Mouse (Mus musculus) liver, embryonic 16.5 days (tissue): ENCODE results near the gene Leng1. TPM values are rescaled to one million over a fixed set of nuclear protein-coding genes. Genes with fewer than 3 reads are reported as not detected.

Experiments
- ATAC-seq: fragments of 200-750 bp; cut with Nextera tagmentation; 2 replicates; pipeline ENCODE4 v1.8.0; 2017; ENCODE audit warnings: low read depth, mild to moderate bottlenecking, moderate number of reproducible peaks, moderate library complexity
- H3K27ac ChIP-seq: fragments of 300-500 bp; sonication (generic); 2 replicates; pipeline ENCODE4 v1.5.1; 2014; ENCODE audit warnings: mild to moderate bottlenecking, low read length
- H3K27me3 ChIP-seq: fragments of 300-500 bp; sonication (generic); 2 replicates; pipeline ENCODE4 v1.6.1; 2014; ENCODE audit warnings: low read depth, low read length, mixed read lengths; ENCODE audit not compliant: control insufficient read depth, insufficient read depth
- H3K36me3 ChIP-seq: fragments of 300-500 bp; sonication (generic); 2 replicates; pipeline ENCODE4 v1.6.1; 2014; ENCODE audit warnings: mild to moderate bottlenecking; ENCODE audit not compliant: control insufficient read depth, insufficient read depth
- H3K4me1 ChIP-seq: fragments of 300-500 bp; sonication (generic); 2 replicates; pipeline ENCODE4 v1.6.1; 2014; ENCODE audit warnings: low read depth, low read length, mixed read lengths; ENCODE audit not compliant: control insufficient read depth
- H3K4me2 ChIP-seq: fragments of 300-500 bp; sonication (generic); 2 replicates; pipeline ENCODE4 v1.6.1; 2014; ENCODE audit warnings: low read depth, low read length, mixed read lengths
- H3K4me3 ChIP-seq: fragments of 300-500 bp; sonication (generic); 2 replicates; pipeline ENCODE4 v1.5.1; 2014; ENCODE audit warnings: low read depth, mild to moderate bottlenecking, low read length
- H3K9ac ChIP-seq: fragments of 300-500 bp; sonication (generic); 2 replicates; pipeline ENCODE4 v1.6.1; 2014; ENCODE audit warnings: low read depth, low read length
- H3K9me3 ChIP-seq: fragments of 300-500 bp; sonication (generic); replicated peaks from 2 replicates; pipeline ENCODE4 v1.6.1; 2016; ENCODE audit warnings: low read length; ENCODE audit not compliant: control insufficient read depth
- WGBS: fragments of 180-500 bp; shearing (Covaris S2); extraction: QIAGEN DNeasy Blood & Tissue Kit; methylation state at CpG from one replicate; pipeline ENCODE4 v1.1.7; 2014; ENCODE audit not compliant: insufficient replicate concordance; 5-methylcytosine and 5-hydroxymethylcytosine counted together
- polyA plus RNA-seq: library from polyadenylated mRNA; unstranded; fragments of >200 nt; fragmentation: Nextera tagmentation; extraction: Ambion mirVana; gene quantifications from 2 replicates; pipeline ENCODE4 v1.2.1, GENCODE M21; 2015

The Leng1 gene
- polyA plus RNA-seq, 1 experiment from 2014 or later, result 6.0 TPM

DNA sequence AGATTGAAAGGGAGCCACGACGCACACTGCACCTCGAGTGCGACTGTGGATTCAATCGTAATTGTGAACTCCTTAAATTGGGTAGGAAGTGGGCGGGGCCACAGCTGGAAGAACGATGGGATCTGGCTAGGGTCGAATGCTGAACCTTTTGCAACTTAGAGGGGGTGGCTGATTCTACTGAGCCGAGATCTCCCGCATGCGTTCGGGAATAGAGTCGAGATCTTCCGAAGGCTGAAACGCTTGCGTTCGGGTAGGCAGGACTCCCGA, 28.1 kb upstream of the Leng1 start:
- Histone ChIP-seq H3K36me3 (no peaks in the 10 kb centered on the region), H3K27me3 (no peaks in the 10 kb centered on the region), H3K4me1 (peaks cover 25% of the 10 kb centered on the region), H3K4me2 (peak overlapping the region; percentile 99), H3K9ac (peak overlapping the region; percentile 85), H3K9me3 (no peaks in the 10 kb centered on the region), H3K4me3 (peak overlapping the region; percentile 80), H3K27ac (peak overlapping the region; percentile 89)
- under 1% methylated on average over 18 of the region's 18 CpGs for WGBS
- no peak for ATAC-seq

DNA sequence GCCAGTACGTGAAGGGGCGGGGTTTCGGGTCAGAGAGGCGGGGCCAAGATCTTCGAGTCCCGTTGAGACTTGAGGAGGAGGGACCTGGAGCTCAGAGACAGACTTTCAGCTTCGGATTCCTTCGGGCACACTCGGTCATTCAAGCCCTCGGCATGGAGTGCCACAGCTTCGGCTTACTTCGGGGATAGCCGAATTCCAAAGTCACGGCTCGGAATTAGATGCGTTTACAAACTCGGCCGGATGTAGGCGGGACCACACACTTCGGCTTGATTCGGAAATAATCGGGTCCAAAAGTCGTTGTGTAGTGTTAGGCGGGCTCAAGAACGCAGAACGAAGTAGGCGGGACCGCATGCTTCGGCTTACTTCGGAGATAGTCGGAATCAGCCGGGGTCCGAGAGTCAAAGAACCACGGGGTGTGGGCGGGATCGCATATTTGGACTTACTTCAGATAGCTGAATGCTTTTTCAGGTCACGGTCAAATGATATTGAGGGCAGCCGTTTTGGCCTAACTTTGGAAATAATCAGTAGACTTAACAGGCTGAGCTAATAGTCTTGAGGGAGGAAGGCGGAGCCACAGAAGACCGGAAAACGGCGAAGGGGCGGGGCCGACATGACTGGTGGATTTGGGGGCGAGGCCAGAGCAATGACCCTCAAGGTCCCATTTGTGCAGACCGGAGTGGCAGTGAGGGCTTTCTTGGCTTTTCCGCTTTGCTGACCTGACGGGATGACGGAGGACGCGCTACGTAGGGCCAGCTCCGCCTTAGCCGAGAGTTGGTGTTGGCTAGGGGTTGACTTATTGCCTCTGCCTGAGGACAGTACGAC, 27.6 kb upstream of the Leng1 start, which contains the start of gene Mboat7:
Gene Mboat7 (minus strand): TSS at position 537 of the 822 bp plus-strand sequence.
- Histone ChIP-seq H3K36me3 (no peaks in the 10 kb centered on the region), H3K4me2 (peak within 1 kb of the TSS; percentile 99), H3K4me3 (peak within 1 kb of the TSS; percentile 80), H3K9me3 (no peaks in the 10 kb centered on the region), H3K27me3 (no peaks in the 10 kb centered on the region), H3K9ac (peak within 1 kb of the TSS; percentile 85), H3K27ac (peak within 1 kb of the TSS; percentile 89), H3K4me1 (peaks cover 25% of the 10 kb centered on the region)
- under 1% methylated on average over 55 of the region's 55 CpGs for WGBS
- peak; percentile 81 for ATAC-seq

DNA sequence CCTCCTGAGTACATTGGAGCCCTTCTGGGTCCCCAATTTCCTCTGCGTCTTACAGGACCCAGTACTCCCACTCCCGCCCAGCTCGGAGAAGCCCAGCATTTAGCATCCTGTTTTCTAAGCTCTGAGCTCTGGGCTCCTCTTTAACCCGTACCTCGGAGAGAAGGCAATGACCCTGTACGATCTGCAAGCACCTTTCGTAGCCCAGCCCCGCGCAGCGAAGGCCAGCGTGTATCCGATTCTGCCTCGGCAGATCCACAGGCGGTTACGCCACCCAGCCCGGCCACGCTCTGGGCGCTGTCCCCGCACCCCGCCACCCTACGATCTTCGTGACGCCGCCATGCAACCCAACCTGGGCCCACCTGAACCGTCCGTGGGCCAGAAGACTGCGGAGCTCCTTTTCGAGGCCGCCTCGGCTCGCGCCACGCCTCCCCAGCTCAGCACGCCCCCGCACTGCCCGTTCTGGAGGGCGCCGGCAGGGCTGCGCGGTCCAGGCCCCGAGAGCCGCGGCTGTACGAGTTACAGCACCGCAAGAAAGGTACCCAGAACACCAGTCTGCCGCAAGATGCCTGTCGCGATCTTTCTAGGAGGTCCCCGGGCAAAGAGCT, 26.8 kb upstream of the Leng1 start, which contains the start of gene Tsen34:
Gene Tsen34 (plus strand): TSS at position 482 of the 605 bp plus-strand sequence.
- H3K4me1 ChIP-seq, result peaks cover 25% of the 10 kb centered on the region
- WGBS, result under 1% methylated on average over 49 of the region's 49 CpGs
- ATAC-seq, result no peak; the same call in 1 of the 2 replicates
- peak within 1 kb of the TSS; percentile 99 for H3K4me2 ChIP-seq
- H3K27ac ChIP-seq, result peak within 1 kb of the TSS; percentile 89
- peak within 1 kb of the TSS; percentile 85 for H3K9ac ChIP-seq
- H3K36me3 ChIP-seq, result no peaks in the 10 kb centered on the region
- H3K9me3 ChIP-seq, result no peaks in the 10 kb centered on the region
- peak within 1 kb of the TSS; percentile 80 for H3K4me3 ChIP-seq
- H3K27me3 ChIP-seq, result no peaks in the 10 kb centered on the region

DNA sequence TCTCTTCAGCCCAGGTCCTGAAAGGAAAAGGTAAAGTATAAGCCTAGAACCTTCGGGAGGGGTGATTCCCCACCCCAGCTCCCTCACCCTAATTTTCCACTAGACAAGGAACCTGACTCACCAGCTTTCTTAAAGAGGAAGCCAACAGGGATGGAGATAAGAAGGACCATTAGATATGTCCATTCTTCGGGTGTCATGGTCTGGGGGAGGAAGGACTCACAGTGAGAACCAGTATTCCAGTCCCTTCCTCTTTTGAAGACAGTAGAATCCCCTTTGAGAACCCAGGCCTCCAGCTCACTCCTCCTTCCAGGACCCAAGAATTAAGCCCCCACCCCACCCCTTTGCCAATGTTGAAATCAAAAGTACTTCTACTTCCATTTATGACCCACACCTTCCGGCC, 26.3 kb upstream of the Leng1 start:
- H3K4me3 ChIP-seq, result peak overlapping the region; percentile 80
- H3K9ac ChIP-seq, result peak overlapping the region; percentile 85
- 9% methylated on average over 3 of the region's 3 CpGs for WGBS
- H3K36me3 ChIP-seq, result no peaks in the 10 kb centered on the region
- H3K27me3 ChIP-seq, result no peaks in the 10 kb centered on the region
- no peaks in the 10 kb centered on the region for H3K9me3 ChIP-seq
- peak overlapping the region; percentile 99 for H3K4me2 ChIP-seq
- H3K27ac ChIP-seq, result no peak overlapping the region; the same call in 1 of the 2 replicates
- H3K4me1 ChIP-seq, result peaks cover 25% of the 10 kb centered on the region
- ATAC-seq, result no peak

DNA sequence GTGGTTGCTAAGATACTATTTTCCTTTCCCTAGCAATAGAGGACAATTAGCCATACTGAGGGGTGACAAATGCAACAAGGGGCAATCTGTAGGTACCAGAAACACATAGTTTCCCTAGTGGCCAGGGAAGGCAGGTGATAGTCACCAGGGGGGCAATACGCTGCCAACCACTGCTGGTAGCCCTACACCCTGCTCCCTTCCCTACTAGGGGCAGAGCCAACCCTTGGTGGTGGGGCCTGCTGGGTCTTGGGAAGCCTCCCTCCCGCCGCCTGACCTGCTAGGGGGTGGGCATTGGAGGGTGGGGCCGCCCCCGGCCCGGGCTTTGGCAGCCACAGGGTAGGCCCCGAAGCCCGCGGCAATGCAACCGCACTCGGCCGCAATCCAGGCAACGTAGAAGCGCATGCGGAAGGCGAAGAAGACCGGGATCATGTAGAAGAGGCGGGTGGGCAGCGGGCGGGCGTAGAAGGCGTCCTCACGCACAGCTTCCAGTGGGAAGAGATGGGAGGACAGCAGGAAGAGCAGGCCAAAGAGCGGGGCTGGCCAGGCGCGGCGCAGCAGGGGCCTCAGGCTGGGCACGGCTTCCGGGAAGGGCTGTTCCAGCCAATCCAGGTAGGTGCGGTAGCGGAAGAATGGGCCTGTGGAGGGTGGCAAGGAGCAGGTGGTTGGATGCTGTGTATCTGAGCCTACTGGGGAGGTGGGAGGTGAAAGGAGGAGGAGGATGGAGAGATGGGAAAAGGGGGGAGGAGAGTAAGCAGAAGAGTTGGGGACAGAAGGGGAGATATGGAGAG, 20.0 kb upstream of the Leng1 start:
- ATAC-seq, result no peak
- Histone ChIP-seq H3K9ac (no peak overlapping the region), H3K4me2 (no peak overlapping the region), H3K27ac (no peak overlapping the region), H3K27me3 (no peaks in the 10 kb centered on the region), H3K4me3 (no peak overlapping the region), H3K36me3 (no peaks in the 10 kb centered on the region; the same call in 1 of the 2 replicates), H3K4me1 (no peaks in the 10 kb centered on the region), H3K9me3 (no peaks in the 10 kb centered on the region)
- 79% methylated on average over 31 of the region's 31 CpGs for WGBS

DNA sequence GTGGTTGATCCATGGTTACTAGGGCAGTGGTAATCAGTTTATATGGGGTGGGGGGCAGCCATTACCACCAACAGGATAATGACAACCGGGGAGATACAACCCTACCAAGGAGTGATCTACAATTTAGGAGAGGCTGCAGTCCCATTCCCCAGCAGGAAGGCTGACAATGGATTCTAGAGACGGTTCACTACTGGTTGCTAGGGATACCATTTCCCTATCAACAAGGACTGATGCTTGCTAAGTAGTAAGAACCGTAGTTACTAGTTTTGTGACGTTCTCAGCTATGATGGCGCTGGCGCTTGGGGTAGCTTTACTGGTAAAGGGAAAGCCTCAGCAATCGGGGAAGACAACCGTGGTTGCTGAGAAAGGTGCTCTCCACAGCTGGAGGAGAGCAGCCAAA, 19.1 kb upstream of the Leng1 start:
- Histone ChIP-seq H3K4me2 (no peak overlapping the region), H3K4me3 (no peak overlapping the region), H3K27me3 (no peaks in the 10 kb centered on the region), H3K27ac (no peak overlapping the region), H3K36me3 (no peaks in the 10 kb centered on the region; the same call in 1 of the 2 replicates), H3K9ac (no peak overlapping the region), H3K4me1 (no peaks in the 10 kb centered on the region), H3K9me3 (no peaks in the 10 kb centered on the region)
- 82% methylated on average over 8 of the region's 8 CpGs for WGBS
- ATAC-seq, result no peak

DNA sequence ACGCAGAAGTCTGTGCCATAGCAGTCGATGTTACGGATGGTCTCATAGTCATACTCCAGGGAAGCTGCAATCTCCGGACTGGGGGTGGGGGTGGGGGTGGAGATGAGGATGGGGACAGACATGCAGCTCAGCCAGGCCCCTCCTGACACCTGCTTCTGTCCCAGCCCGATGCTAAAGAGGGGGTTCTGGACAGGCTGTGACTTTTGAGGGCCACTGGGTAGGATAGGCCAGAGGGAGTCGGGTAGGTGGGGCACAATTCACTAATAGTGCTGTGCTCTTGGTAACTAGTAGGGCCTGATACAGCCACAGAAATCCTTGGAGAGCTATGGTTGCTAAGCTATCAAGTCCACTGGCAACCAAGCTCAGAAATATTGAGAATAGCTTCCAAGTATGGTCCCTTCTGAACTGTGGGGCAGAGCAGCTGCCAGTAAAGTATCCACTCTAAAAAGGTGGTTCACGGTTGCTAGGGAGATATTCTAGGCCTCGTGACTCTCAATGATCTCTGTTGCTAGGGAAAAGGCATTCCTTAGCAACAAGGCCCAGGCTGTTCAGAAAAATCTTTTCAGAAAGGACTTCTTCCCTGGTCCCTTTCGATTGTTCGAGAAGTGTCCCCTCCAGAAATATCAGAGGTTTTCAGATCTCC, 18.4 kb upstream of the Leng1 start:
- no peak overlapping the region for H3K27ac ChIP-seq
- H3K4me1 ChIP-seq, result no peaks in the 10 kb centered on the region
- no peak for ATAC-seq
- 72% methylated on average over 10 of the region's 10 CpGs for WGBS
- no peak overlapping the region for H3K9ac ChIP-seq
- H3K4me3 ChIP-seq, result no peak overlapping the region
- H3K36me3 ChIP-seq, result no peaks in the 10 kb centered on the region; the same call in 1 of the 2 replicates
- no peak overlapping the region for H3K4me2 ChIP-seq
- H3K9me3 ChIP-seq, result no peaks in the 10 kb centered on the region
- H3K27me3 ChIP-seq, result no peaks in the 10 kb centered on the region

DNA sequence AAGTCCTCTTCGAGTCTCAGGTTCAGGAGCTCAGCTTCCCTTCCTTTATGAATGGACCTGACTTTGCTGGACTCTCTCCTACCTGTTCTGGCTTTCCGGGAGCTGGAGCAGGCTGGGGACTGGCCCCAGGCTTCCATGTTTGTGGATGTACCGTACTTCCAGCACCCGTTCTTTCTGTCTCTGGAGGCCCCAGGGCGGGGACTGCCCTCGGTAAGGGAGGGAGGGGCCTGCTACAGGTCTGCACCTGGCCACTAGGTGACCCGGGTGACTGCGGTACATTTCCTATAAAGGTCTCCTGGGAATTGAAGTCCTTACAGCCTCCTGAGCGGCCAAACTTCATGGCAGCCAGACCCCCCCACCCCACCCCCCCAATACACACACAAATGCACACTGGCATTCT, 11.7 kb upstream of the Leng1 start, which contains the start of gene Tmc4:
Gene Tmc4 (minus strand): TSS at position 212 of the 400 bp plus-strand sequence.
- Histone ChIP-seq H3K4me3 (no peak within 1 kb of the TSS), H3K9ac (no peak within 1 kb of the TSS), H3K27ac (no peak within 1 kb of the TSS), H3K9me3 (no peaks in the 10 kb centered on the region), H3K27me3 (no peaks in the 10 kb centered on the region), H3K36me3 (no peaks in the 10 kb centered on the region), H3K4me1 (no peaks in the 10 kb centered on the region), H3K4me2 (no peak within 1 kb of the TSS)
- ATAC-seq, result peak; percentile 12; the same call in 1 of the 2 replicates
- WGBS, result 62% methylated on average over 9 of the region's 9 CpGs
